Mouse (Mus musculus) erythroblast, embryonic 14.5 days (primary cell): ENCODE data around the gene Mageb1. TPM values are rescaled to one million over a fixed set of nuclear protein-coding genes. Genes with fewer than 3 reads are reported as not detected.
"Not testable (repeated sequence)": the region's sequence is repeated elsewhere in the genome, so short reads cannot be mapped to it uniquely, and the experiment has no call there.

Source experiments
- H3K27me3 ChIP-seq: 2 replicates; pipeline ENCODE4 v1.6.1; 2012; ENCODE audit warnings: inconsistent platforms; ENCODE audit not compliant: control insufficient read depth
- H3K36me3 ChIP-seq: 2 replicates; pipeline ENCODE4 v1.6.1; 2012; ENCODE audit warnings: mild to moderate bottlenecking, inconsistent platforms; ENCODE audit not compliant: control insufficient read depth
- H3K4me1 ChIP-seq: 2 replicates; pipeline ENCODE4 v1.6.1; 2012; ENCODE audit warnings: inconsistent platforms; ENCODE audit not compliant: control insufficient read depth
- H3K4me3 ChIP-seq: replicated peaks from 2 replicates; pipeline ENCODE3; 2012; ENCODE audit warnings: moderate library complexity, mild to moderate bottlenecking, inconsistent platforms
- H3K9me3 ChIP-seq: 2 replicates; pipeline ENCODE4 v1.6.1; 2012; ENCODE audit warnings: low read length, inconsistent platforms, mixed read lengths; ENCODE audit not compliant: control insufficient read depth
- polyA plus RNA-seq: library from polyadenylated mRNA; stranded (reverse); fragments of >175 nt; gene quantifications from 2 replicates; pipeline ENCODE4 v1.2.3, GENCODE M21; 2012

Mageb1 gene
- polyA plus RNA-seq: not detected in 2 replicates

DNA sequence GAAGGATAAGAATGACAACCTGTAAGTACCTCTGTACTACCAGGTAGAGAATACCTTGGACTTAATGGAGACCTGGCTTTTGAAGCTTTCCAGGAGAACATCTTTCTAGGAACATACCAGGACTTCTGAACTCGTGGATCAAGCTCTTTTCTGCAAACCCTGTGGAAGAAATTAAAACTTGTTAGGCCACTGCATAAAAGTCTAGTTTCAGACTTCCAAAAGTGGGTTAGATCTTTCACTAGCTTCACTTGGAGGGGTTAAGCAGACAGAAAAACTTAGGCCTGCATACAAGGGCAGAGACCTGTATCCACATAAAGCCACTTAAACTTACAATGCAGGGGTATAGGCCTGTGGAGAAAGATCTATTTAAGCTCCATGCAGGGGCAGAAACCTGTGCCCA lies at the start of gene Mageb1:
Gene Mageb1 (minus strand): TSS at position 101 of the 400 bp plus-strand sequence.
- H3K27me3 ChIP-seq, H3K36me3 ChIP-seq, H3K4me1 ChIP-seq, H3K9me3 ChIP-seq, H3K4me3 ChIP-seq: not testable (repeated sequence)

Other genes with a start within 250 kb of the Mageb1 start
- not detected in 2 replicates for gene Mageb5, start 233.3 kb downstream of the Mageb1 start, polyA plus RNA-seq